Comparison of ENCODE assay signal across 11 mouse cellular contexts in genomic region chr1:59524071-59524470, GRCm38 (mm10). TPM values are rescaled to one million over a fixed set of nuclear protein-coding genes. Genes with fewer than 3 reads are reported as not detected.
DNase-seq lines count a peak whose midpoint lies in the region; ATAC-seq and TF ChIP-seq lines count a peak whose summit lies in the region.
"Had no signal": no experiment of that assay in that cellular context is flagged by ENCODE, and none has a peak within 500 bp of the region (broad histone marks: within the 10 kb centered on the region; RNA-seq: fewer than 3 reads in every experiment).

No protein-coding gene starts in this region.

- no peak for ATAC-seq in embryonic facial prominence, embryonic 13.5 days (ENCODE audit: insufficient number of reproducible peaks, insufficient read depth, low FRiP score, low TSS enrichment, low read depth)
- peak; percentile 90 for ATAC-seq in hindbrain, postnatal 0 days
- ATAC-seq in neural tube, embryonic 15.5 days (ENCODE audit: low FRiP score) = peak; percentile 35; the same call in 1 of the 2 replicates

- H3K4me3 ChIP-seq in embryonic facial prominence, embryonic 13.5 days = no peak overlapping the region
- no peak overlapping the region for H3K4me3 ChIP-seq in hindbrain, postnatal 0 days (ENCODE audit: low read length)
- no peak overlapping the region for H3K4me3 ChIP-seq in neural tube, embryonic 15.5 days (replicated peaks)
- H3K4me3 ChIP-seq: left cerebral cortex, adult 2 months had no signal

- no peak overlapping the region for H3K4me2 ChIP-seq in embryonic facial prominence, embryonic 13.5 days
- H3K4me2 ChIP-seq in hindbrain, postnatal 0 days (ENCODE audit: low read depth, low read length) = peak overlapping the region; percentile 18; the same call in 1 of the 2 replicates
- H3K4me2 ChIP-seq in neural tube, embryonic 15.5 days = 0 out of 2 replicates have a peak overlapping the region, but pooled peaks have one; percentile 5

- H3K27ac ChIP-seq in embryonic facial prominence, embryonic 13.5 days = 0 out of 2 replicates have a peak overlapping the region, but pooled peaks have one; percentile 7
- H3K27ac ChIP-seq in hindbrain, postnatal 0 days = peak overlapping the region; percentile 67
- peak overlapping the region; percentile 63 for H3K27ac ChIP-seq in neural tube, embryonic 15.5 days (replicated peaks)
- H3K27ac ChIP-seq: left cerebral cortex, adult 2 months had no signal

- no peak overlapping the region for H3K9ac ChIP-seq in embryonic facial prominence, embryonic 13.5 days
- H3K9ac ChIP-seq in hindbrain, postnatal 0 days (replicated peaks; ENCODE audit: low read length) = no peak overlapping the region
- no peak overlapping the region for H3K9ac ChIP-seq in neural tube, embryonic 15.5 days (replicated peaks)

- no peaks in the 10 kb centered on the region for H3K36me3 ChIP-seq in embryonic facial prominence, embryonic 13.5 days
- H3K36me3 ChIP-seq in hindbrain, postnatal 0 days (ENCODE audit: insufficient read depth, low read length) = no peaks in the 10 kb centered on the region
- H3K36me3 ChIP-seq in neural tube, embryonic 15.5 days = no peaks in the 10 kb centered on the region

- peak; percentile 12 for DNase-seq in layer of hippocampus, adult 9-11 months
- DNase-seq in layer of hippocampus, postnatal 36 days = no peak
- DNase-seq in hindbrain, postnatal 0 days (ENCODE audit: low spot score) = peak; percentile 71
- DNase-seq in ovary, postnatal 36 days (ENCODE audit: low spot score) = no peak
- no peak for DNase-seq in spleen, postnatal 14 days (ENCODE audit: low spot score in 2 of 2)
- DNase-seq in urinary bladder, postnatal 10 days (ENCODE audit: low spot score) = no peak
- DNase-seq: cerebellum, postnatal 25 days had no signal

- no peak for TF ChIP-seq CTCF in hindbrain, postnatal 0 days (IDR thresholded peaks at IDR 0.05; ENCODE audit: low read depth)

- peaks cover 22% of the 10 kb centered on the region for H3K4me1 ChIP-seq in embryonic facial prominence, embryonic 13.5 days
- H3K4me1 ChIP-seq in hindbrain, postnatal 0 days (ENCODE audit: insufficient read depth, low read length) = 0 out of 2 replicates have a peak, but pooled peaks cover 13% of the 10 kb centered on the region
- H3K4me1 ChIP-seq in neural tube, embryonic 15.5 days = peaks cover 24% of the 10 kb centered on the region

- no peaks in the 10 kb centered on the region for H3K27me3 ChIP-seq in embryonic facial prominence, embryonic 13.5 days
- H3K27me3 ChIP-seq in hindbrain, postnatal 0 days (ENCODE audit: insufficient read depth, low read length) = no peaks in the 10 kb centered on the region
- H3K27me3 ChIP-seq in neural tube, embryonic 15.5 days (replicated peaks) = no peaks in the 10 kb centered on the region

- WGBS in embryonic facial prominence, embryonic 13.5 days = 66% methylated on average over 2 of the region's 2 CpGs
- 26% methylated on average over 2 of the region's 2 CpGs for WGBS in hindbrain, postnatal 0 days
- 29% methylated on average over 2 of the region's 2 CpGs for WGBS in neural tube, embryonic 15.5 days

- H3K9me3 ChIP-seq in embryonic facial prominence, embryonic 13.5 days = no peaks in the 10 kb centered on the region
- H3K9me3 ChIP-seq in hindbrain, postnatal 0 days (ENCODE audit: low read length) = no peaks in the 10 kb centered on the region
- H3K9me3 ChIP-seq in neural tube, embryonic 15.5 days (replicated peaks) = no peaks in the 10 kb centered on the region

RNA-seq across cellular contexts. Expression of gene Gm973, which starts 8.0 kb away (rescaled TPM):
- 10 to 100 TPM; 10.8 to 11.0 TPM for total RNA-seq in layer of hippocampus, postnatal 36 days (2021)
- polyA plus RNA-seq in embryonic facial prominence, embryonic 13.5 days (2015; fragmentation: Nextera tagmentation; extraction: Ambion mirVana) = 2.7 and 2.8 TPM in 2 replicates
- total RNA-seq in hindbrain, postnatal 0 days (2014; rRNA removed) = 9.7 and 12.5 TPM in 2 replicates
- polyA plus RNA-seq in hindbrain, postnatal 0 days (2015; fragmentation: Nextera tagmentation; extraction: Ambion mirVana) = 11.9 and 13.9 TPM in 2 replicates
- polyA plus RNA-seq in neural tube, embryonic 15.5 days (2015; fragmentation: Nextera tagmentation; extraction: Ambion mirVana) = 9.6 and 10.0 TPM in 2 replicates
- polyA plus RNA-seq: C2C12 had no signal

RNA-seq across cellular contexts. Expression of gene Fzd7, which starts 41.8 kb away (rescaled TPM):
- total RNA-seq in layer of hippocampus, postnatal 36 days (2021) = 1 to 10 TPM; 5.3 to 5.4 TPM
- polyA plus RNA-seq in embryonic facial prominence, embryonic 13.5 days (2015; fragmentation: Nextera tagmentation; extraction: Ambion mirVana) = 13.4 and 13.7 TPM in 2 replicates
- total RNA-seq in hindbrain, postnatal 0 days (2014; rRNA removed) = 17.2 and 19.9 TPM in 2 replicates
- polyA plus RNA-seq in hindbrain, postnatal 0 days (2015; fragmentation: Nextera tagmentation; extraction: Ambion mirVana) = 1.4 and 1.8 TPM in 2 replicates
- polyA plus RNA-seq in neural tube, embryonic 15.5 days (2015; fragmentation: Nextera tagmentation; extraction: Ambion mirVana) = 3.5 and 4.5 TPM in 2 replicates

Comparison
In these comparisons a context has a peak if more than half of its experiments do, and no peak if none do; other contexts are left out.
1. DNase-seq: peak in layer of hippocampus, adult 9-11 months (single experiment) and hindbrain, postnatal 0 days (single experiment); none in layer of hippocampus, postnatal 36 days (0 of 2), ovary, postnatal 36 days (single experiment), spleen, postnatal 14 days (0 of 2) and urinary bladder, postnatal 10 days (single experiment).
2. H3K27ac ChIP-seq: peak in every context shown above with its lines; median percentile 67 in hindbrain, postnatal 0 days; 63 in neural tube, embryonic 15.5 days; 7 in embryonic facial prominence, embryonic 13.5 days.